In genomic region chr3:56536178-56536577, GRCm38 (mm10) we compare ENCODE assay signal across 11 mouse cellular contexts.
DNase-seq lines count a peak whose midpoint lies in the region; ATAC-seq and TF ChIP-seq lines count a peak whose summit lies in the region.
"Had no signal": no experiment of that assay in that cellular context is flagged by ENCODE, and none has a peak within 500 bp of the region (broad histone marks: within the 10 kb centered on the region; RNA-seq: fewer than 3 reads in every experiment).

No protein-coding gene starts in this region.

- peak; percentile 61 for TF ChIP-seq CTCF in layer of hippocampus, adult 2 months (conservative IDR thresholded peaks at IDR 0.05)

- no peaks in the 10 kb centered on the region for H3K36me3 ChIP-seq in hindbrain, embryonic 16.5 days (ENCODE audit: control insufficient read depth, insufficient read depth, low read length)
- H3K36me3 ChIP-seq in neural tube, embryonic 15.5 days = no peaks in the 10 kb centered on the region

- DNase-seq in cerebellum, postnatal 14 days = peak; percentile 9 to 26
- DNase-seq in layer of hippocampus, adult 2 months (ENCODE audit: low spot score in 2 of 2) = no peak
- no peak for DNase-seq in layer of hippocampus, postnatal 36 days
- DNase-seq in 416B (ENCODE audit: low read depth) (peak; percentile 16), adipocyte (ENCODE audit: low spot score) (peak; percentile 17)
- DNase-seq: heart, postnatal 14 days; liver had no signal

- no peak for ATAC-seq in cerebellum, adult (ENCODE audit: insufficient number of reproducible peaks, low FRiP score, low TSS enrichment)
- no peak for ATAC-seq in hindbrain, embryonic 16.5 days
- ATAC-seq in neural tube, embryonic 15.5 days (ENCODE audit: low FRiP score) = no peak

- no peaks in the 10 kb centered on the region for H3K9me3 ChIP-seq in hindbrain, embryonic 16.5 days (ENCODE audit: control insufficient read depth, low read length)
- H3K9me3 ChIP-seq in neural tube, embryonic 15.5 days (replicated peaks) = no peaks in the 10 kb centered on the region

- H3K4me3 ChIP-seq in layer of hippocampus, adult 2 months = no peak overlapping the region
- no peak overlapping the region for H3K4me3 ChIP-seq in hindbrain, embryonic 16.5 days (ENCODE audit: low read length)
- no peak overlapping the region for H3K4me3 ChIP-seq in neural tube, embryonic 15.5 days (replicated peaks)

- H3K4me2 ChIP-seq in hindbrain, embryonic 16.5 days (ENCODE audit: low read length) = no peak overlapping the region
- no peak overlapping the region for H3K4me2 ChIP-seq in neural tube, embryonic 15.5 days

- no peaks in the 10 kb centered on the region for H3K4me1 ChIP-seq in hindbrain, embryonic 16.5 days (ENCODE audit: control insufficient read depth, insufficient read depth, low read depth, low read length)
- H3K4me1 ChIP-seq in neural tube, embryonic 15.5 days = no peaks in the 10 kb centered on the region

- no peak overlapping the region for H3K9ac ChIP-seq in hindbrain, embryonic 16.5 days (ENCODE audit: low read depth, low read length)
- no peak overlapping the region for H3K9ac ChIP-seq in neural tube, embryonic 15.5 days (replicated peaks)

- no peak overlapping the region for H3K27ac ChIP-seq in layer of hippocampus, adult 2 months
- H3K27ac ChIP-seq in hindbrain, embryonic 16.5 days (ENCODE audit: low read depth, low read length) = no peak overlapping the region
- H3K27ac ChIP-seq in neural tube, embryonic 15.5 days (replicated peaks) = no peak overlapping the region
- H3K27ac ChIP-seq: macrophage had no signal

- H3K27me3 ChIP-seq in hindbrain, embryonic 16.5 days (replicated peaks; ENCODE audit: control insufficient read depth, insufficient read depth, low read length) = no peaks in the 10 kb centered on the region
- no peaks in the 10 kb centered on the region for H3K27me3 ChIP-seq in neural tube, embryonic 15.5 days (replicated peaks)

- 84% methylated on average over 2 of the region's 2 CpGs for WGBS in hindbrain, embryonic 16.5 days
- 85% methylated on average over 2 of the region's 2 CpGs for WGBS in neural tube, embryonic 15.5 days

Comparison
In these comparisons a context has a peak if more than half of its experiments do, and no peak if none do; other contexts are left out.
1. DNase-seq: peak in cerebellum, postnatal 14 days (2 of 2), 416B (single experiment) and adipocyte (single experiment); none in layer of hippocampus, adult 2 months (0 of 2) and layer of hippocampus, postnatal 36 days (0 of 2).